Mouse (Mus musculus) lung, postnatal 0 days (tissue): ENCODE data around the gene Hc.

Experiments
- CTCF ChIP-seq: IDR thresholded peaks from 2 replicates; pipeline ENCODE4 v1.5.1; 2016; ENCODE audit warnings: antibody characterized with exemption, mild to moderate bottlenecking
- EP300 ChIP-seq: IDR thresholded peaks from 2 replicates; pipeline ENCODE4 v1.6.1; 2016; ENCODE audit warnings: antibody characterized with exemption, mild to moderate bottlenecking, control low read depth

DNA sequence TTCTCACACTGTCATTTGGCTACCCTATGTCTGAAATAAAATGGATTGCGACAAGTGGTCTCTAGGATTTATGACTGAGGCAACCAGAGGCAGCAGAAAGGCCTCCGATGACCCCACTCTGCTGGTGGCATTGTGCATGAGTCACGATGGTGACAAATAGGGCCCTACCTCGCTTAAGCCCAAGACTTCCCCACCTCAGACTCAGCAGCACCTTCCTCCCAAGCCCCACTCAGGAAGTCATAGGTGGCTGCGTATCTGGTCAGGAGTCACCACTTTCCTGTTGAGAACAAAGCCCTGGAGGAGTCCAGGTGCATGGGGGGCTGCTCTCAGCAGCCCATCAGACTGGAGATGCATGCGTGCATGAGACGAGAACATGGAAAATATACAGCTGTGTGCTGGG is 102.7 kb downstream of the Hc start:
- no peak for TF ChIP-seq CTCF
- no peak for TF ChIP-seq EP300
